Mouse (Mus musculus) stomach, postnatal 0 days (tissue): ENCODE results near the gene Trpc3.
"Not testable (repeated sequence)": the region's sequence is repeated elsewhere in the genome, so short reads cannot be mapped to it uniquely, and the experiment has no call there.

Experiments used
- CTCF ChIP-seq: IDR thresholded peaks from 2 replicates; pipeline ENCODE4 v1.5.1; 2016; ENCODE audit warnings: antibody characterized with exemption, low read depth, mild to moderate bottlenecking, moderate library complexity
- EP300 ChIP-seq: optimal IDR thresholded peaks from 2 replicates; pipeline ENCODE3; 2016; ENCODE audit warnings: antibody characterized with exemption

DNA sequence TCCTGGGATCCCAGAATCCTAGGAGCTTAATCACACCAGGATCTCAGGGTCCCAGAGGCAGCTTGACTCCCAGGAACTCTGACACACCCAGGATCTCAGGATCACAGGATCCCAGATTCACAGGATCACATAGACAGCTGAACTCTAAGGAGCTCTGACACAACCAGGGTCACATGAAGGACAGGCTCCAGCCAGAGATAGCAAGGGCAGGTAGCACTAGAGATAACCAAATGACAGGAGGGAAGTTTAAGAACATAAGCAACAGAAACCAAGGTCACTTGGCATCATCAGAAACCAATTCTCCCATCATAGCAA, 44.8 kb downstream of the Trpc3 start:
- not testable (repeated sequence) for TF ChIP-seq CTCF, EP300
